Mouse (Mus musculus): ENCODE measurements around the gene Pmepa1. TPM values are rescaled to one million over a fixed set of nuclear protein-coding genes. Genes with fewer than 3 reads are reported as not detected.
A peak's percentile ranks its signal among the peaks of the same experiment; 100 is the strongest.

Gene Pmepa1
- total RNA-seq (2014; fragmentation: Nextera tagmentation) (not detected in 2 replicates), total RNA-seq (2017) (0.05 TPM in 1 of 2 replicates, not detected in the other), polyA plus RNA-seq (2012) (not detected in 2 replicates)

GRCm38 (mm10) chr2:173276409-173276808, at the start of gene Pmepa1:
Gene Pmepa1, minus strand, starts transcription at chr2:173276533.
- TF ChIP-seq CTCF (IDR thresholded peaks at IDR 0.05; ENCODE audit: low read depth, low read length) = no peak
- H3K4me3 ChIP-seq (ENCODE audit: low read depth, low read length) = peak within 1 kb of the TSS; percentile 16; the same call in 1 of the 2 replicates
- peak; percentile 18 for DNase-seq (ENCODE audit: low spot score)
- H3K4me1 ChIP-seq (ENCODE audit: insufficient read depth, low read depth, low read length) = no peaks in the 10 kb centered on the region
- no peaks in the 10 kb centered on the region for H3K27me3 ChIP-seq (ENCODE audit: insufficient read depth, low read length)
- peaks cover 97% of the 10 kb centered on the region for H3K9me3 ChIP-seq (replicated peaks)
- ATAC-seq (ENCODE audit: extremely low read depth, insufficient number of reproducible peaks, low FRiP score, poor library complexity, severe bottlenecking) = no peak
- H3K36me3 ChIP-seq (replicated peaks) = no peaks in the 10 kb centered on the region

- TF ChIP-seq TAL1 (conservative IDR thresholded peaks at IDR 0.05; ENCODE audit: low read depth, low read length) = no peak
- TF ChIP-seq GATA2 (IDR thresholded peaks at IDR 0.05; ENCODE audit: borderline replicate concordance, low read depth, low read length) = no peak
- no peak for TF ChIP-seq GATA1 (IDR thresholded peaks at IDR 0.05; ENCODE audit: borderline replicate concordance, low read length)
- TF ChIP-seq CTCF (IDR thresholded peaks at IDR 0.05; ENCODE audit: low read depth, low read length) = no peak
- no peaks in the 10 kb centered on the region for H3K36me3 ChIP-seq (replicated peaks)
- no peak overlapping the region for H3K4me3 ChIP-seq (ENCODE audit: low read depth, low read length)
- no peak for ATAC-seq (ENCODE audit: extremely low read depth, insufficient number of reproducible peaks, low FRiP score, poor library complexity, severe bottlenecking)
- peaks cover 76% of the 10 kb centered on the region for H3K9me3 ChIP-seq (replicated peaks)
- no peaks in the 10 kb centered on the region for H3K27me3 ChIP-seq (ENCODE audit: insufficient read depth, low read length)
- DNase-seq (ENCODE audit: low spot score) = no peak
- H3K4me1 ChIP-seq (ENCODE audit: insufficient read depth, low read depth, low read length) = no peaks in the 10 kb centered on the region
Measured at GRCm38 (mm10) chr2:173321754-173322153, 45.4 kb upstream of the Pmepa1 start.

- no peaks in the 10 kb centered on the region for H3K27me3 ChIP-seq (ENCODE audit: insufficient read depth, low read length)
- TF ChIP-seq GATA2 (IDR thresholded peaks at IDR 0.05; ENCODE audit: borderline replicate concordance, low read depth, low read length) (no peak), GATA1 (IDR thresholded peaks at IDR 0.05; ENCODE audit: borderline replicate concordance, low read length) (no peak), CTCF (IDR thresholded peaks at IDR 0.05; ENCODE audit: low read depth, low read length) (no peak), TAL1 (conservative IDR thresholded peaks at IDR 0.05; ENCODE audit: low read depth, low read length) (no peak), POLR2AphosphoS5 (IDR thresholded peaks at IDR 0.05; ENCODE audit: insufficient replicate concordance, low read depth, low read length) (no peak)
- no peaks in the 10 kb centered on the region for H3K36me3 ChIP-seq (replicated peaks)
- DNase-seq (ENCODE audit: low spot score) (no peak), ATAC-seq (ENCODE audit: extremely low read depth, insufficient number of reproducible peaks, low FRiP score, poor library complexity, severe bottlenecking) (no peak)
- peaks cover 73% of the 10 kb centered on the region for H3K9me3 ChIP-seq (replicated peaks)
- H3K4me3 ChIP-seq (ENCODE audit: low read depth, low read length) = no peak overlapping the region; the same call in 1 of the 2 replicates
- no peaks in the 10 kb centered on the region for H3K4me1 ChIP-seq (ENCODE audit: insufficient read depth, low read depth, low read length)
Measured at GRCm38 (mm10) chr2:173321194-173321593, 44.9 kb upstream of the Pmepa1 start.

GRCm38 (mm10) chr2:173314291-173314690, 38.0 kb upstream of the Pmepa1 start:
- no peak for DNase-seq (ENCODE audit: low spot score)
- Histone ChIP-seq H3K4me1 (ENCODE audit: insufficient read depth, low read depth, low read length) (no peaks in the 10 kb centered on the region), H3K9me3 (replicated peaks) (peaks cover 82% of the 10 kb centered on the region), H3K36me3 (replicated peaks) (no peaks in the 10 kb centered on the region), H3K27me3 (ENCODE audit: insufficient read depth, low read length) (no peaks in the 10 kb centered on the region), H3K4me3 (ENCODE audit: low read depth, low read length) (no peak overlapping the region)
- TF ChIP-seq CTCF (IDR thresholded peaks at IDR 0.05; ENCODE audit: low read depth, low read length) (no peak), POLR2AphosphoS5 (IDR thresholded peaks at IDR 0.05; ENCODE audit: insufficient replicate concordance, low read depth, low read length) (no peak), GATA2 (IDR thresholded peaks at IDR 0.05; ENCODE audit: borderline replicate concordance, low read depth, low read length) (no peak), TAL1 (conservative IDR thresholded peaks at IDR 0.05; ENCODE audit: low read depth, low read length) (no peak), GATA1 (IDR thresholded peaks at IDR 0.05; ENCODE audit: borderline replicate concordance, low read length) (no peak)
- no peak for ATAC-seq (ENCODE audit: extremely low read depth, insufficient number of reproducible peaks, low FRiP score, poor library complexity, severe bottlenecking)

GRCm38 (mm10) chr2:173308486-173308885, 32.2 kb upstream of the Pmepa1 start:
- Histone ChIP-seq H3K27me3 (ENCODE audit: insufficient read depth, low read length) (no peaks in the 10 kb centered on the region), H3K4me3 (ENCODE audit: low read depth, low read length) (no peak overlapping the region), H3K36me3 (replicated peaks) (no peaks in the 10 kb centered on the region), H3K4me1 (ENCODE audit: insufficient read depth, low read depth, low read length) (no peaks in the 10 kb centered on the region), H3K9me3 (replicated peaks) (peaks cover 87% of the 10 kb centered on the region)
- DNase-seq (ENCODE audit: low spot score) (no peak), ATAC-seq (ENCODE audit: extremely low read depth, insufficient number of reproducible peaks, low FRiP score, poor library complexity, severe bottlenecking) (no peak)
- TF ChIP-seq POLR2AphosphoS5 (IDR thresholded peaks at IDR 0.05; ENCODE audit: insufficient replicate concordance, low read depth, low read length) (no peak), CTCF (IDR thresholded peaks at IDR 0.05; ENCODE audit: low read depth, low read length) (no peak), GATA2 (IDR thresholded peaks at IDR 0.05; ENCODE audit: borderline replicate concordance, low read depth, low read length) (no peak), GATA1 (IDR thresholded peaks at IDR 0.05; ENCODE audit: borderline replicate concordance, low read length) (no peak)

- ATAC-seq (ENCODE audit: extremely low read depth, insufficient number of reproducible peaks, low FRiP score, poor library complexity, severe bottlenecking) (no peak), DNase-seq (ENCODE audit: low spot score) (no peak)
- no peaks in the 10 kb centered on the region for H3K27me3 ChIP-seq (ENCODE audit: insufficient read depth, low read length)
- no peaks in the 10 kb centered on the region for H3K4me1 ChIP-seq (ENCODE audit: insufficient read depth, low read depth, low read length)
- TF ChIP-seq CTCF (IDR thresholded peaks at IDR 0.05; ENCODE audit: low read depth, low read length) = no peak
- TF ChIP-seq TAL1 (conservative IDR thresholded peaks at IDR 0.05; ENCODE audit: low read depth, low read length) = no peak
- TF ChIP-seq GATA1 (IDR thresholded peaks at IDR 0.05; ENCODE audit: borderline replicate concordance, low read length) = no peak
- TF ChIP-seq POLR2AphosphoS5 (IDR thresholded peaks at IDR 0.05; ENCODE audit: insufficient replicate concordance, low read depth, low read length) = no peak
- TF ChIP-seq GATA2 (IDR thresholded peaks at IDR 0.05; ENCODE audit: borderline replicate concordance, low read depth, low read length) = no peak
- no peaks in the 10 kb centered on the region for H3K36me3 ChIP-seq (replicated peaks)
- peaks cover 86% of the 10 kb centered on the region for H3K9me3 ChIP-seq (replicated peaks)
- H3K4me3 ChIP-seq (ENCODE audit: low read depth, low read length) = no peak overlapping the region
Measured at GRCm38 (mm10) chr2:173307984-173308383, 31.7 kb upstream of the Pmepa1 start.

- DNase-seq (ENCODE audit: low spot score) (no peak), ATAC-seq (ENCODE audit: extremely low read depth, insufficient number of reproducible peaks, low FRiP score, poor library complexity, severe bottlenecking) (no peak)
- Histone ChIP-seq H3K9me3 (replicated peaks) (peaks cover 87% of the 10 kb centered on the region), H3K36me3 (replicated peaks) (no peaks in the 10 kb centered on the region), H3K27me3 (ENCODE audit: insufficient read depth, low read length) (no peaks in the 10 kb centered on the region), H3K4me3 (ENCODE audit: low read depth, low read length) (no peak overlapping the region), H3K4me1 (ENCODE audit: insufficient read depth, low read depth, low read length) (no peaks in the 10 kb centered on the region)
- TF ChIP-seq CTCF (IDR thresholded peaks at IDR 0.05; ENCODE audit: low read depth, low read length) = no peak
- TF ChIP-seq POLR2AphosphoS5 (IDR thresholded peaks at IDR 0.05; ENCODE audit: insufficient replicate concordance, low read depth, low read length) = no peak
- no peak for TF ChIP-seq GATA2 (IDR thresholded peaks at IDR 0.05; ENCODE audit: borderline replicate concordance, low read depth, low read length)
- TF ChIP-seq GATA1 (IDR thresholded peaks at IDR 0.05; ENCODE audit: borderline replicate concordance, low read length) = no peak
- no peak for TF ChIP-seq TAL1 (conservative IDR thresholded peaks at IDR 0.05; ENCODE audit: low read depth, low read length)
Measured at GRCm38 (mm10) chr2:173307561-173307960, 31.2 kb upstream of the Pmepa1 start.
